ENCODE assay signal across 12 mouse cellular contexts in the genomic region with DNA sequence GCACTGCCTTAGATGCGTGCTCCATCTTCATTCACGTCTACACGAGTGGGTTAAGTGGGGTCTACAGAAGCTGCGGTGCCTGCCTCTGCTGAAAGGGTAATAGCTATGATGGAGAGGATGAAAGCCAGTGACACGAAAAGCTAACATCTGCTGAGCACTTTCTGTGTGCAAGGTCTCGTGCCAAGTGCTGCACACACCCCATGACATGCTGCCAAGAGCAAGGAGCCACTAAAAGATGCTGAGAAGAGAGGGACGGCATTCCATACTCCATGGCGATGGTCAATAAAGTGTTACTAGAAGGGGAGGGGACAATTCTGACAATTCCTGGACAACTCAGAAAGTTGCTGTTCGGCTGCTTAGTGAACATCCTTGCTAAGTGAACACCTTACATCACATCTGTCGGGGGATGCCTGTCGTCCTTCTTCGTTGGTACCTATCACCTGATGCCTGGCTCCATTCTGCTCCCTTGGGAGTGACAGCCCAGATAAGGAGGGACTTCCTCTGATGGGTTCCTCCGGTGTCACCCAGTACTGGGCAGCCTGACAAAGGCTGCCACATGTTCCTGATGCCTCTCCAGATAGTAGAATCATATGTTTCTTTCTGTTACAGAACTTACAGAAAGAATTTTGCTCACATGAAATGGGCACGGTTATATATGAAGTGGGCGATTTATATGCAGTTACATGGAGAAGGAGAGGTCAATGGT.
"Had no signal": no experiment of that assay in that cellular context is flagged by ENCODE, and none has a peak within 500 bp of the region (broad histone marks: within the 10 kb centered on the region; RNA-seq: fewer than 3 reads in every experiment).

No protein-coding gene starts in this region.

- H3K27ac ChIP-seq: kidney, postnatal 0 days; left cerebral cortex, adult 2 months; limb, embryonic 15.5 days; liver, embryonic 12.5 days; macrophage; midbrain, embryonic 13.5 days; stomach, postnatal 0 days had no signal

- H3K9me3 ChIP-seq: limb, embryonic 15.5 days; liver, embryonic 12.5 days; midbrain, embryonic 13.5 days had no signal

- H3K27me3 ChIP-seq: limb, embryonic 15.5 days; liver, embryonic 12.5 days; midbrain, embryonic 13.5 days had no signal

- H3K4me3 ChIP-seq: left cerebral cortex, adult 2 months; limb, embryonic 15.5 days; liver, embryonic 12.5 days; midbrain, embryonic 13.5 days had no signal

- H3K9ac ChIP-seq: limb, embryonic 15.5 days; liver, embryonic 12.5 days; midbrain, embryonic 13.5 days had no signal

- H3K4me2 ChIP-seq: limb, embryonic 15.5 days; liver, embryonic 12.5 days; midbrain, embryonic 13.5 days had no signal

- H3K36me3 ChIP-seq: limb, embryonic 15.5 days; liver, embryonic 12.5 days had no signal

- DNase-seq: kidney, adult 11 months; kidney, adult 9 months; kidney, postnatal 36 days; lung, postnatal 10 days; thymus, postnatal 4 days had no signal

- ATAC-seq: liver, embryonic 12.5 days; midbrain, embryonic 13.5 days had no signal
